Mouse (Mus musculus): ENCODE measurements around the gene Usp36.

The Usp36 gene

DNA sequence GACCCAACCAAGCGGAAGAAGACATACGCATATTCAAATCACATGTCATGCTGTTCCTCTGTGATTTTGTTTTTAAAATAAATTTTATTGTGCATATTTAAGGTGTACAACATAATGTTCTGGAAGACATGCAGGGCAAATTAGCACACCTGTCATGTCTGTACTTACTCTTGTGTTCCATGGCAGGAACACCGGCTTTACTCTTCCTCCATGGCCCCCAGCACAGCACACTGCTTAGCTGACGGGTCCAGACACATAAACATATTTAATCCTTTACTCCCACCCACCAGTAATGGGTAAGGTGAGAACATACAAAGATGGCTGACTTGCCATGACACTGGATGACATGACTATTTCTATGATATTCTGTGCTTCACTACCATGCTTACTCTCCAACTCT, 71.0 kb downstream of the Usp36 start:
- DNase-seq, result no peak

DNA sequence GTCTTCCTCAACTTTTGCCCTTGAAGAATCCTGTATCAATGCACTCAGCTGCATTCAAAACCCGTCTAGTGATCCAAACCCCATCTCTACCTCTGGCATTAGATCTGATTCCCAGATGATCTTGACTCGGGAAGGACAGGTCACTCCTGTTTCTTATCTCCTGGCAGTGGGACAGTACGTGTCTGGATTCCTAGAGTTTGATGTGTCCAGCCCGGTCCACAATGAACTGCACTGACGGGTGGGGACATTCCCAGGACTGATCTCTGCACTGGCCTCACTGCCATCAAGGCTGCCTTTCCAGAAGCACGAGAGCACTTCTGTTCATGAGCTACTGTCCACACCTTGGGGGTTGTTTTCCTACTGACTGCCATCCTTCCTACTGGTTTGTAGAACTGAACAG, 73.6 kb downstream of the Usp36 start:
- DNase-seq, result no peak

DNA sequence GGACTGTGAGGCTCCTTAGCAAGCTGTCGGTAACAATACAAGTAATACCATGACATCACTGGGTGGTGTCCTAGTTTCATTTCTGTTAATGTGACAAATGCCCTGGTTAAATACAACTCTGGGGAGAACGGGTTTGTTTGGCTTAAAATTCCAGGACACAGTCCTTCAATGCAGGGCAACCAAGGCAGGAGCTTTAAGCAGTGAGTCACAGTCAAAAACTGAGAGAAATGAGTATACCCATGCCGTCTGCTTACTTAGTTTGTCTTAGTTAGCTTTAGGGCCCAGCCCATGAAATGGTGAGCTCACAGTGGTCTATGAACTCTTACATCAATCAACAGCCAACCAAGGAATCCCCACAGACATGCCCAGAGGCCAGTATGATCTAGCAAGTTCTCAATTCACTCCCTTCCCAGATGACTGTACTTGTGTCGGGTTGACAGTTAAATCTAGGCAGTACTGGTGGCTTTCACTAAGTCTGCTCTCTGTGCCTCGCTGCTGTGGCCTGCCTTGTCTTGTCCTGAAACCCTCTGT, 74.1 kb downstream of the Usp36 start:
- no peak for DNase-seq

DNA sequence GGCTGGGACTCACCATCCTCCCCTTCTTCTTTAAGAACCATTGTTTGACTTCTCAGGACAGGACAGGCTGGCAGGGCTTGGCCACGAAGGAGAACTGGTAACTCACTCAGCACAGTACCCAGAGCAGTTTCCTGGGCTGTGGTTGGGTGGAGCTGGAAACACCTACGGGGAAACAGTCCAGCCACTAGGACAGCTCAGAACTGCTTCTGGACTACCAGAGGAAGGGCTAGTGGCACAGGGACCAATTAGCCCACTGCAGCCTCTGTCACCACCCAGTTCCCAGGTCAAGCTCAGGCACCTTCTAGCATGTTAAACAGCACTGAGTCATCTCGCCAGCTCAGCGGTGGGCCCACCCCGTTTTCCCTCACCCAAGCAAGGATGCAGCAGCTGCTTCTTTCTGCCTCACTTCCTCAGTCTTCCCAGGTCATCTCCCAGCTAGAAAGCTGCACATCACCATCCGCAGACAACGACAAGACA, 77.4 kb downstream of the Usp36 start:
- DNase-seq, result no peak

DNA sequence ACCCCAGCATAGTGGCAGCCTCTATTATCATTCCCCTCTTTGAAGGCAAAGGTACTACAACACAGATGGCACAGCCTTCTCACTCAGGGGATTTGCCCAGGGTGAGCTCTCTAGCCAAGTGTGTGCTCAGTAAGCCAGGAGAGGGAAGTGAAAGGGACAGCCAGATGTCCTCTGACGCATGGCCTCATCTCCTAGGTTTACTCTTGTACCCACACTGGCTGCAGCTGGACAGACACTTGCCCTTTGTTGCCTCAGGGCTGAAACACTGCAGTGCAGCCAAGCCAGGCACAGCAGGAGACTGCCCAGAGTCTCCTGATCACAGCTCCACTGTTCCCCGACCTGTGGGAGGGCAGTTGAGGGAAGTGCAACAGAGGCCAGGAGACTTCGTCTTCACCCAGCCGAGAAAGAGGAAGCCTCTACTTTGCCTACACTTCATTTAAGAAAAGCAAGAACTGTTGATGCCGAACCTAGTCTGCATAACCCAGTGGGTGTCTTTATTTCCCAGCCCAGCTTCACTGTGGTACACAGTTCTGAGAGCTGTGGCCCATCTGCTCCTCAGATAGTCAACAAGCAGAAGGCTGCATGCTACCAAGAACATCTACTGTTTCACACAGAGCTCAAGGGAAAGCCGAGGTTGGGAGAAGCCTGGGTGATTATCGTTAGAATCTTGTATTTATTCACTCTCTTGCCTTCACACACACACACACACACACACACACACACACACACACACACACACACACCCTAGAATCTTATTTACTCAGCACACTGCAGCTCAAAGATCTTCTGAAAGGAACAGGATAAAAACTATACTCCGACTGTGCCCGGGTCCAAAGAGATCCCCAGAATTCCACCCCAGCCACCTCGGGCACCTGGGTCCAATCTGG, 78.1 kb downstream of the Usp36 start:
- peak; percentile 68 for DNase-seq

DNA sequence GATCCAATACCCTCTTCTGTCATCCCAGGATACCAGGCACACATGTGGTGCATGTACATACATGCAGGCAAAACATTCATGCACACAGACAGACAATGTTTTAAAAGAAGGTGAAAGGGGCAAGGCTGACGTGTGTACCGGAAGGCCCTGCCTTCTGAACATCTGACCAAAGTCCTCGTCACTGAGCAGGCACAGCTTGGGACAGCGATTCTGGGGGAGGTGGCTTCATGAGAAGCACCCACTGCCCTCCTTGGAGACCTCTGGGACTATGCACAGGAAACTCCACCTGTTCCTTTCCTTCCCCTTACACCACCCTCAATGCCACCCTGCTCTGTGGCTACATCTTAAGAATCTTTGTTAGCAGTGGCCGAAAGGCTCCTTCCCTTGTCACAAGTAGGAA, 79.1 kb downstream of the Usp36 start:
- no peak for DNase-seq

DNA sequence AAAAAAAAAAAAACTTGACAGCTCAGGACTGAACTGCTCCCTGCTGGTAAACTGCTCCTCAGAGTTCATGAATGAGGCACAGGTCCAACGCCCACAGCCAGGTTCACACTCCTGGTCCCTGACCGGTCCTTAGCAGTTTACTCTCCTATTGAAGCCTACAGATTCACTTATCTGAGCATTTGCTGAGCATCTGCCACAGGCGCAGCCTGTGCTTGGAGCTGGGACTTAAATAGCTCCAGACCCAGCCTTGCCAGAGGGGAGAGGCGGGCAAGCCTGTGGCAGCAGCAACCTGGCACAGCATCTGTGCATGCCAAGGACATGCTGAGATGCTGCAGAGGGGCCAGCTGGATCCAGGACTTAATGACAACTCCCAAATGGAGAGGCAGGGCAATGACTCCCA, 79.9 kb downstream of the Usp36 start:
- no peak for DNase-seq
